Mouse (Mus musculus) layer of hippocampus, postnatal 36 days (tissue): ENCODE measurements around the gene Cacna1c. TPM values are rescaled to one million over a fixed set of nuclear protein-coding genes. Genes with fewer than 3 reads are reported as not detected.

ENCODE experiments used
- DNase-seq, 2 experiments: peaks; one replicate each; pipeline ENCODE4 v3.0.0; 2022
- total RNA-seq, 2 experiments: library from RNA; stranded (reverse); gene quantifications; 2 replicates each; pipeline ENCODE4 v1.2.3; 2021

Cacna1c gene
- total RNA-seq, 2 experiments from 2014 or later, result 78.0 to 92.9 TPM

GRCm38 (mm10) chr6:119137768-119138167 is 58.5 kb downstream of the Cacna1c start:
- DNase-seq, result no peak

GRCm38 (mm10) chr6:119132863-119133262 is 63.4 kb downstream of the Cacna1c start:
- no peak for DNase-seq

GRCm38 (mm10) chr6:119132111-119132735 is 64.0 kb downstream of the Cacna1c start:
- no peak for DNase-seq

- peak in 1 of 2 experiments; percentile 13 for DNase-seq
Measured at GRCm38 (mm10) chr6:119129664-119130063, 66.6 kb downstream of the Cacna1c start.

- no peak for DNase-seq
Measured at GRCm38 (mm10) chr6:119128521-119128920, 67.7 kb downstream of the Cacna1c start.

GRCm38 (mm10) chr6:119128076-119128475 is 68.1 kb downstream of the Cacna1c start:
- DNase-seq, result no peak

GRCm38 (mm10) chr6:119126991-119127390 is 69.2 kb downstream of the Cacna1c start:
- no peak for DNase-seq

GRCm38 (mm10) chr6:119118371-119118770 is 77.8 kb downstream of the Cacna1c start:
- DNase-seq, result no peak

GRCm38 (mm10) chr6:119116290-119116689 is 79.9 kb downstream of the Cacna1c start:
- DNase-seq, result no peak

GRCm38 (mm10) chr6:119113362-119113761 is 82.9 kb downstream of the Cacna1c start:
- no peak for DNase-seq

- DNase-seq, result no peak
Measured at GRCm38 (mm10) chr6:119110369-119110768, 85.8 kb downstream of the Cacna1c start.

GRCm38 (mm10) chr6:119108466-119109394 is 87.5 kb downstream of the Cacna1c start:
- peak; percentile 74 to 76 for DNase-seq

GRCm38 (mm10) chr6:119107856-119108465 is 88.3 kb downstream of the Cacna1c start:
- DNase-seq, result peak; percentile 38 to 44

- peak; percentile 48 to 66 for DNase-seq
Measured at GRCm38 (mm10) chr6:119107140-119107855, 88.9 kb downstream of the Cacna1c start.

- DNase-seq, result no peak
Measured at GRCm38 (mm10) chr6:119106726-119107125, 89.5 kb downstream of the Cacna1c start.

GRCm38 (mm10) chr6:119105651-119106595 is 90.3 kb downstream of the Cacna1c start:
- no peak for DNase-seq

GRCm38 (mm10) chr6:119104246-119104645 is 92.0 kb downstream of the Cacna1c start:
- peak; percentile 81 to 83 for DNase-seq

GRCm38 (mm10) chr6:119102936-119103335 is 93.3 kb downstream of the Cacna1c start:
- no peak for DNase-seq

GRCm38 (mm10) chr6:119099333-119099732 is 96.9 kb downstream of the Cacna1c start:
- no peak for DNase-seq

GRCm38 (mm10) chr6:119096481-119096880 is 99.7 kb downstream of the Cacna1c start:
- no peak for DNase-seq

- DNase-seq, result peak in 1 of 2 experiments; percentile 2
Measured at GRCm38 (mm10) chr6:119095081-119095480, 101.1 kb downstream of the Cacna1c start.
